Mouse (Mus musculus) MEL (cell line): ENCODE data around the gene Btbd35f4.
"Not testable (repeated sequence)": the region's sequence is repeated elsewhere in the genome, so short reads cannot be mapped to it uniquely, and the experiment has no call there.

Experiments used
- CTCF ChIP-seq, 3 experiments: IDR thresholded peaks in 2 of 3; conservative IDR thresholded peaks in 1 of 3; 2 replicates each; pipeline ENCODE4 v1.5.1; 2011 to 2012; ENCODE audit warnings: low read length in 3 of 3, low read depth in 2 of 3, mild to moderate bottlenecking in 2 of 3, improper control_type of control experiment in 1 of 3, inconsistent platforms in 1 of 3, mixed read lengths in 1 of 3, moderate library complexity in 1 of 3; ENCODE audit not compliant: control insufficient read depth in 1 of 3, insufficient read depth in 1 of 3, poor library complexity in 1 of 3, severe bottlenecking in 1 of 3
- JUND ChIP-seq: IDR thresholded peaks from 2 replicates; pipeline ENCODE4 v1.6.1; 2011; ENCODE audit warnings: low read depth, mild to moderate bottlenecking, improper control_type of control experiment, low read length
- KAT2A ChIP-seq: conservative IDR thresholded peaks from 2 replicates; pipeline ENCODE4 v1.6.1; 2012; ENCODE audit warnings: low read depth, low read length, improper control_type of control experiment, inconsistent platforms
- MAFK ChIP-seq: IDR thresholded peaks from 2 replicates; pipeline ENCODE4 v1.6.1; 2011; ENCODE audit warnings: low read depth, mild to moderate bottlenecking, low read length, improper control_type of control experiment, borderline replicate concordance
- MEF2A ChIP-seq: IDR thresholded peaks from 2 replicates; pipeline ENCODE4 v1.6.1; 2014; ENCODE audit warnings: low read depth, mild to moderate bottlenecking, inconsistent platforms, low read length, improper control_type of control experiment; ENCODE audit not compliant: poor library complexity, insufficient replicate concordance, severe bottlenecking; ENCODE audit errors: extremely low read depth
- POLR2A ChIP-seq, 2 experiments: IDR thresholded peaks; 2 replicates each; pipeline ENCODE4 v1.6.1; 2011 to 2012; ENCODE audit warnings: low read length in 2 of 2, mild to moderate bottlenecking in 2 of 2, control low read depth in 1 of 2, improper control_type of control experiment in 1 of 2, low read depth in 1 of 2, moderate library complexity in 1 of 2; ENCODE audit not compliant: control insufficient read depth in 1 of 2, insufficient read depth in 1 of 2, poor library complexity in 1 of 2
- POLR2AphosphoS2 ChIP-seq: IDR thresholded peaks from 2 replicates; pipeline ENCODE4 v1.6.1; 2011; ENCODE audit warnings: low read length, improper control_type of control experiment
- TBP ChIP-seq: IDR thresholded peaks from 2 replicates; pipeline ENCODE4 v1.8.0; 2011; ENCODE audit warnings: low read depth, low read length, improper control_type of control experiment
- TCF12 ChIP-seq: IDR thresholded peaks from 2 replicates; pipeline ENCODE4 v1.6.1; 2014; ENCODE audit warnings: low read depth, mild to moderate bottlenecking, inconsistent platforms, low read length, improper control_type of control experiment, moderate library complexity
- USF1 ChIP-seq: IDR thresholded peaks from 2 replicates; pipeline ENCODE4 v1.6.1; 2014; ENCODE audit warnings: low read depth, mild to moderate bottlenecking, inconsistent platforms, low read length, improper control_type of control experiment, moderate library complexity
- ZC3H11A ChIP-seq: IDR thresholded peaks from 2 replicates; pipeline ENCODE4 v1.6.1; 2012; ENCODE audit warnings: low read depth, mild to moderate bottlenecking, inconsistent platforms, low read length, improper control_type of control experiment
- ZMIZ1 ChIP-seq: IDR thresholded peaks from 2 replicates; pipeline ENCODE4 v1.6.1; 2012; ENCODE audit warnings: low read depth, mild to moderate bottlenecking, inconsistent platforms, low read length, improper control_type of control experiment, moderate library complexity

GRCm38 (mm10) chrX:4800196-4800595, at the start of gene Btbd35f4:
- not testable (repeated sequence) for TF ChIP-seq TBP; MEF2A; CTCF (IDR thresholded peaks at IDR 0.05 in 2 of 3, conservative IDR thresholded peaks at IDR 0.05 in 1 of 3; ENCODE audit: control insufficient read depth in 1 of 3, insufficient read depth in 1 of 3, low read depth in 2 of 3, low read length in 3 of 3, poor library complexity in 1 of 3, severe bottlenecking in 1 of 3); USF1; JUND; ZMIZ1; TCF12; ZC3H11A; MAFK; POLR2AphosphoS2; KAT2A; POLR2A (IDR thresholded peaks at IDR 0.05; ENCODE audit: control insufficient read depth in 1 of 2, insufficient read depth in 1 of 2, low read depth in 1 of 2, low read length in 2 of 2, poor library complexity in 1 of 2)
